Mouse (Mus musculus): ENCODE results near the gene Anapc16. TPM values are rescaled to one million over a fixed set of nuclear protein-coding genes. Genes with fewer than 3 reads are reported as not detected.

Anapc16 gene
- 63.3 TPM for polyA plus RNA-seq (2014; fragmentation: Illumina TruSeq; extraction: RNeasy Lipid Tissue Mini Kit (QIAGEN cat#74804); ENCODE audit: insufficient read depth, low read depth, low replicate concordance)

DNA sequence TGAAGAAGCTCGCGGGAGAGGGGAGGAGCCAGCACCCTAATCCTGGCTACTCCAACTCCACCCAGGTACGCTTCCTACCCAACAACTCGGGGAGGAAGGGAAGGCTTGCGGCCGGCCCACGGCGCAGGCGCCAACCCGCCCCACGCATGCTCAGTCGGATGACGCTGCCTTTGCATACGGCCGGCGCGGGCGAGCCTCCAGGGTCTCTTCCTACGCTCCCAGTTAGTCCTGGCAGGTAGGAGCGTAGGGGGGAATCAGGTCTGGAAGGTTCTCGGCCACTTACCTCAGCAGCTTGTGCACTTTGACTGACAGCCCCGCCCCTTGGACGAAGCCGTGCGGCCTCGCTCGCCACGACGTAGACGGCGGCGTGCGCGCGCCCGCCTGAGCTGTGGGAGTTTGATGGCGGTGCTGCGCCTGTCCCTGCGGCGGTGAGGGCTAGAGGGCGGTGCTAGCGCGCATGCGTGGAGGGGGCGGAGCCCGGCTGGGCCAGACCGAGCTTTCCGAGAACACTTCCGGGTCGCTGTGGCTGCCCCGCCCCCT lies at the start of gene Anapc16, which contains the start of gene Ascc1:
Gene Anapc16, minus strand, starts transcription at position 463 of the 540 bp plus-strand sequence.
Gene Ascc1, plus strand, starts transcription at position 133 of the 540 bp plus-strand sequence.

DNA sequence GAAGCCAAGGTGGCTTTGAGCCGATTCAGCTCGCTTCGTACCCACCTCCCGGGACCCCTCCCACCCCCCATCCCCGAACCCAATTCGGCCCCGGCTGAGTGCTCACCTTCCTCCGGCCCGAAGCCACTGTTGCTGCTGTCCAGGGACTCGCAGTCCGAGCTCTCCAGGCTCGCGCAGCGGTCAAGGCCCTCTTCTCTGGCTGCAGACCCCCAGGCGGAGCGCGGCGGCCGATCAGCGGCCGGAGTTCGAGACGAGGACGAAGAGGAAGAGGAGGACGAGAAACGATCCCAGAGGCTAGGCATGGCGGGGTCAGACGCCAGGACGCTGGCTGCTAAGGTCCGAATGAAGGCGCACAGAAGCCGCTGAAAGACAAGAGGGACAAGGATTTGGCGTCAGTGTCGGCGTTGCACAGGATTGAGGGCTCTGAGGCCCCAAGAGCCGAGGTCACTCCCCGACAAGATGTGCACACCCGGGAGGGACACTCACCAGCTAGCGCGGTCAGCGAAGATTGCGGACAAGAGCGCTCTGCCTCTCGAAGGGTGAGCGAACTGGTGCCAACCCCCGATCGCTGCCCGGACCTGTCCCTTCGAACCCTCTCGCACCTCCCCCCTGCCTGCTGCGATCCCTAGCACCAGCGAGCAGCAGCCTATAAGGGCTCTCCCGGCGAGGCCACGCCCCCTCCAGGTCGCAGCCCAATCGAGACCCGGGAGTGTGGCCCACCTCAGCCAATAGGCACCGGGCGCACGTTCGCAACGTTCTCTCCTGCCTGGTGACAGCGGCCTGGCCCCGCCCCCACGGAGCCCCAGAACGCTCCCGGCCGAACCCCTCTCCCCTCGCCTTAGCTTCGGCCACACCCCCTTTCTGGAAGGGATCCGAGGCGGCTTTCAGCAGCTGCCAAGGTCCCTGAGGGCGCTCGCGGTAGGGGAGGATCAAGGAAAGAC lies 51.5 kb downstream of the Anapc16 start, which contains the start of gene Ddit4:
Gene Ddit4, minus strand, starts transcription at position 624 of the 941 bp plus-strand sequence.

Other genes starting within 250 kb of the Anapc16 start
- 17.6 TPM for gene Dnajb12, start 123.6 kb downstream of the Anapc16 start, polyA plus RNA-seq (2014; fragmentation: Illumina TruSeq; extraction: RNeasy Lipid Tissue Mini Kit (QIAGEN cat#74804); ENCODE audit: insufficient read depth, low read depth, low replicate concordance)
- 24.8 TPM for gene Ddit4, start 51.3 kb downstream of the Anapc16 start, polyA plus RNA-seq (2014; fragmentation: Illumina TruSeq; extraction: RNeasy Lipid Tissue Mini Kit (QIAGEN cat#74804); ENCODE audit: insufficient read depth, low read depth, low replicate concordance)
- gene Ascc1, start 330 bp downstream of the Anapc16 start, polyA plus RNA-seq (2014; fragmentation: Illumina TruSeq; extraction: RNeasy Lipid Tissue Mini Kit (QIAGEN cat#74804); ENCODE audit: insufficient read depth, low read depth, low replicate concordance) = 40.3 TPM
- 71.4 TPM for gene Spock2, start 103.1 kb upstream of the Anapc16 start, polyA plus RNA-seq (2014; fragmentation: Illumina TruSeq; extraction: RNeasy Lipid Tissue Mini Kit (QIAGEN cat#74804); ENCODE audit: insufficient read depth, low read depth, low replicate concordance)
- 4.2 TPM for gene Chst3, start 216.1 kb upstream of the Anapc16 start, polyA plus RNA-seq (2014; fragmentation: Illumina TruSeq; extraction: RNeasy Lipid Tissue Mini Kit (QIAGEN cat#74804); ENCODE audit: insufficient read depth, low read depth, low replicate concordance)